Mouse (Mus musculus) heart, adult 2 months (tissue): ENCODE measurements at regions not wholly inside any gene's neighbourhood (a gene's known extent, or its start where the extent isn't known, plus 50 kb on each side); places are given as distances from the start of the nearest gene placed in this dataset.

Source experiments
- DNase-seq, 2 experiments: peaks; one replicate each; pipeline ENCODE4 v3.0.0; 2021
- H3K27ac ChIP-seq: fragments of 200-600 bp; 2 replicates; pipeline ENCODE4 v1.8.1; 2022
- H3K27me3 ChIP-seq: fragments of 200-500 bp; 2 replicates; pipeline ENCODE4 v1.6.1; 2012; ENCODE audit warnings: mild to moderate bottlenecking, low read length, inconsistent platforms, mixed read lengths; ENCODE audit not compliant: control insufficient read depth, insufficient read depth
- H3K36me3 ChIP-seq: fragments of 200-500 bp; 2 replicates; pipeline ENCODE4 v1.6.1; 2012; ENCODE audit warnings: low read length, inconsistent platforms; ENCODE audit not compliant: control insufficient read depth, insufficient read depth
- H3K4me1 ChIP-seq: fragments of 200-500 bp; 2 replicates; pipeline ENCODE4 v1.6.1; 2011; ENCODE audit warnings: low read length; ENCODE audit not compliant: control insufficient read depth, insufficient read depth
- H3K4me3 ChIP-seq: fragments of 200-600 bp; 2 replicates; pipeline ENCODE4 v1.8.1; 2022
- H3K79me2 ChIP-seq: fragments of 200-500 bp; replicated peaks from 2 replicates; pipeline ENCODE4 v1.6.1; 2012; ENCODE audit warnings: mild to moderate bottlenecking, inconsistent platforms, low read length, moderate library complexity, mixed read lengths; ENCODE audit not compliant: control insufficient read depth, insufficient read depth
- H3K9ac ChIP-seq: fragments of 200-500 bp; 2 replicates; pipeline ENCODE4 v1.6.1; 2012; ENCODE audit warnings: low read depth, mild to moderate bottlenecking, control low read depth, inconsistent platforms, low read length, mixed read lengths
- CTCF ChIP-seq: fragments of 200-600 bp; IDR thresholded peaks from 2 replicates; pipeline ENCODE4 v1.8.1; 2022; ENCODE audit warnings: antibody characterized with exemption, mild to moderate bottlenecking, moderate library complexity
- EP300 ChIP-seq: fragments of 200-500 bp; IDR thresholded peaks from 2 replicates; pipeline ENCODE4 v1.6.1; 2011; ENCODE audit warnings: low read depth, low read length, control low read depth; ENCODE audit not compliant: insufficient read depth
- POLR2A ChIP-seq: fragments of 200-500 bp; IDR thresholded peaks from 2 replicates; pipeline ENCODE4 v1.6.1; 2011; ENCODE audit warnings: mild to moderate bottlenecking, low read depth, low read length, control low read depth; ENCODE audit not compliant: insufficient read depth
- WGBS: fragments of 180-500 bp; shearing (Covaris S2); methylation state at CpG from one replicate; pipeline ENCODE4 v1.1.7; 2018; 5-methylcytosine and 5-hydroxymethylcytosine counted together
- intact Hi-C: fragments of 180-260 bp; cut with DNase I; formaldehyde crosslinking; loops from one replicate; pipeline ENCODE4 v1.15.1; 2025

DNA sequence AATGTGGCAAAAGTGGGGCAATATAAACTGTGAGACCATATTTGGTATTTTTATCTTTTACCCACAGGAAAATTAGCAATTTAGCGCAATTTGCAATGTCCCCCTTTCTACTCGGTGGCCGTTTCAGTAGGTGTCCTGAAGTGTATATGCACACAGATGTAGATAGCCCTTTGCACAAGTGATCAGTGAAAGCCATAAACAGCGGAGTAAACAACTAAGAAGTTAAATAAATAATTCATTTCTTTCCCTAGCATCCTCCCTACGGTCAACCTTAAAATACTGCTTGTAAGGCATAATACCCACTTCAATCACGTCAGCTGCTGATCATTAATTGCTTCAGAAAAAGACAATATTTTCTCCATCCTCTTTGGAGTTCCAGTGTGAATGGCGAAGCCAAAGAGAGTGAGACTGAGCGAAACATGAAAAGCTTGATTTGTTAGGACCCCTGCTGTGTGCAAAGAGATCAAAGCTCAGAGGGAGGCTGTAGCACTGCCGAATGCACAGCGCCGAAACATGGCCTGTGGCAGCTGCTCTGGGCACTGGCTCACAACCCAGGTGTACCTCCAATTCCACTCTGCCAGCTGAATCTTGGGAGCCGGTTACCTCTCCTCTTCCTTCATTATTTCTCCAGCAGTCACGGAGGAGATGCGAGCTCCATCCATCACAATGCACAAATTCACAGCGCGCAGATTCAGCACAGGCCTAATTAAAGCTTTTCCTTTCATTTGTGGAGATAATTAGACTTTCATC is 618.1 kb upstream of the Tenm3 start:
- no peaks in the 10 kb centered on the region for H3K4me1 ChIP-seq
- intact Hi-C loops, result no loop called here
- H3K36me3 ChIP-seq, result no peaks in the 10 kb centered on the region
- no peaks in the 10 kb centered on the region for H3K27me3 ChIP-seq
- TF ChIP-seq EP300 (no peak), CTCF (no peak), POLR2A (no peak)
- H3K9ac ChIP-seq, result no peak overlapping the region
- no peaks in the 10 kb centered on the region for H3K79me2 ChIP-seq
- H3K27ac ChIP-seq, result no peak overlapping the region
- no peak overlapping the region for H3K4me3 ChIP-seq
- DNase-seq, result no peak
- 68% methylated on average over 16 of the region's 16 CpGs for WGBS

DNA sequence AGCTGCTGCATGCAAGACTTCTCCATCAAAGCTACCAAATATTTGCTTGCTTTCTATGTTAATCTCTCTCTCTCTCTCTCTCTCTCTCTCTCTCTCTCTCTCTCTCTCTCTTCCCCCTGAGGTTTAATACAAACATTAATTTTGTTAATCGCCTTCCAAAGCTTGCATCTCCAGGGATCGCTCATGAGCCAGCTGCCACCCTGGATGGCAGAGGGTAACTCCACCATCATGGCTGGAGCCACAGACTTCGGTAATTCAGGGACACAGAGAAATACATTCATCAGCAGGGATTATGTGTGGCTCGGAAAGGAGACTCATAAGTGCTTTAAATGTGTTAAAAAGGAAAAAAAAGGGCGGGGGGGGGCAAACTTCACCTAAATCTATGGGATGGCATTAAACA is 601.7 kb upstream of the Tenm3 start:
- TF ChIP-seq EP300, result no peak
- no peak for TF ChIP-seq CTCF
- TF ChIP-seq POLR2A, result no peak
- Histone ChIP-seq H3K4me1 (no peaks in the 10 kb centered on the region), H3K9ac (no peak overlapping the region), H3K4me3 (no peak overlapping the region), H3K27me3 (no peaks in the 10 kb centered on the region), H3K27ac (no peak overlapping the region), H3K36me3 (no peaks in the 10 kb centered on the region), H3K79me2 (no peaks in the 10 kb centered on the region)
- WGBS, result 64% methylated on average over 5 of the region's 5 CpGs
- no peak for DNase-seq
- intact Hi-C loops, result no loop called here

DNA sequence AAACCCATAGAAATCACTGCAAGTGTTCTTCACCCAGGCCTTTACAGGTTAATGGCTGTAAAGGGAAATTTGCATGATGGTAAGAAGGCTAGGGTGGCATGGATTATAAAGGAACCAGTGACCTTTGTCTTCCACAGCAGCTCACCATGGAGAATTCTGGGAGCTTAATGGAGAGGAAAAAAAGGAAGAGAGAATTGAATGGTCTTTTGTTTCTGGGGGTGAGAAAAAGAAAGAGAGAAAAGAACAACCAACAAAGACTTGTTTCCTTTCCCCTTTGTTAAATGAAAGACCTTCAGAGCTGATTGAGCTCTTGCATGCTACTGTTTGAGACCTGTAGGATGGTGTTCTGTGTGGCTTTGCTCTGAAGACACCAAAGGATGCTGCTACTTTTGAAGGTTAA is 597.5 kb upstream of the Tenm3 start:
- Histone ChIP-seq H3K4me3 (no peak overlapping the region), H3K79me2 (no peaks in the 10 kb centered on the region), H3K9ac (no peak overlapping the region), H3K36me3 (no peaks in the 10 kb centered on the region), H3K4me1 (no peaks in the 10 kb centered on the region), H3K27ac (no peak overlapping the region), H3K27me3 (no peaks in the 10 kb centered on the region)
- no peak for DNase-seq
- TF ChIP-seq EP300, result no peak
- no peak for TF ChIP-seq CTCF
- TF ChIP-seq POLR2A, result no peak
- intact Hi-C loops, result no loop called here

DNA sequence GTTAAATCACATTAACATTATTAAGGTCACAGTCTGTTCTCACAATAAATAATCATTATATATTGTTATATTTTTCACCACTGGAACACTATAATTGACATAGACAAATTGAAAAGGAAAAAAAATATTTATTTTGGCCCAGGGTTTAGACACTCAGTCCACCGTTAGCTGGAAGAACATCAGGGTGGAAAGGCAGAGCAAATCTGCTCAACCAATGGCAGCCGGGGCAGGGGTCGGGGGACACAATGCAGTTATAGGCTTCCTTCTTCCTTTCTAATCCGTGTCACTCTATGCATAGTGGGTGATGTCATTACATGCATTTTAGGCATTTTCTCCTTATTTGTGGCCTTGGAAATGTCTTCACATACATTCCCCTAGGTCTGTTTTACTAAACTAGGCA is 552.8 kb upstream of the Tenm3 start:
- intact Hi-C loops, result no loop called here
- 53% methylated on average over 4 of the region's 4 CpGs for WGBS
- H3K4me1 ChIP-seq, result no peaks in the 10 kb centered on the region
- H3K27me3 ChIP-seq, result no peaks in the 10 kb centered on the region
- no peak overlapping the region for H3K27ac ChIP-seq
- no peaks in the 10 kb centered on the region for H3K36me3 ChIP-seq
- no peaks in the 10 kb centered on the region for H3K79me2 ChIP-seq
- TF ChIP-seq CTCF (no peak), EP300 (no peak), POLR2A (no peak)
- no peak overlapping the region for H3K9ac ChIP-seq
- no peak overlapping the region for H3K4me3 ChIP-seq
- DNase-seq, result no peak

DNA sequence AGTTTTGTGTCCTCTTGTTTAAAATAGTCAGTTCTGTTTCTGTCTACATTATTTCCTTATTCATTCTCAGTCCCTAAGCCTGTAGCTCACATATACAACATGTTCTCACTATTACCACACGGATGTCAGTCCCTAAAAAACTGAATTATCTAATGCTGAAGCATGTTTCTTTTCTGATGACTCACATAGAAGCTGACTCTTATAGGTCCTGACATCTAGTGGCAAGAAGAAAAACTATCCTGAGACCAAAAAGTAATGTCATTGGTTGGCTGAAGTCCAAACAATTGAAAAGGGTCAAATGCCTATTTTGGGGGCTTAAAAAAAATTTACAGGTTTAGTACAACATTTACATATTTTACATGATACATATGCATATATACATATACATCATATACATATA is 551.3 kb upstream of the Tenm3 start:
- no peak for DNase-seq
- H3K4me3 ChIP-seq, result no peak overlapping the region
- intact Hi-C loops, result no loop called here
- H3K79me2 ChIP-seq, result no peaks in the 10 kb centered on the region
- H3K27me3 ChIP-seq, result no peaks in the 10 kb centered on the region
- H3K4me1 ChIP-seq, result no peaks in the 10 kb centered on the region
- 10% methylated on average over 1 of the region's 1 CpGs for WGBS
- no peak overlapping the region for H3K27ac ChIP-seq
- H3K9ac ChIP-seq, result no peak overlapping the region
- H3K36me3 ChIP-seq, result no peaks in the 10 kb centered on the region
- TF ChIP-seq EP300, result no peak
- no peak for TF ChIP-seq POLR2A
- TF ChIP-seq CTCF, result peak; percentile 15; the same call in 1 of the 2 replicates

DNA sequence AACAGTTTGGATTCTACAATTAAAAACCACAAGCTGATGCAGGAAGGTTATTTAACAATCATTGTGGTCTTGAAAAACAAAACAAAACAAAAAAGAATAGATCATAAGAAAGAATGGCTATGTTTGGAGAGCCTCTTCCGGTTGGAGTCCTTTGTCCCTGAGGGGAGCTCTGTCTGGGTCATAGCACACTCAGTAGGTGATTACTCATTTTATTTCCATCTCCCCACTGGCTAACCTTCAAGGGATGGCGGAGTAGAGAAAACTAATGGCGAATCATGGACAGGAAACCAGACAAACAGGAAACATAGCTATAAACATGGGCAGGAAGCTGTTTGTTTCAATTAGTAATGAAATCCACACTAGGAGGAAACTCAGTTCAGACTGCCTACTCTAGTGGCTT is 545.8 kb upstream of the Tenm3 start:
- H3K4me3 ChIP-seq, result no peak overlapping the region
- whole genome bisulfite sequencing, result 44% methylated on average over 3 of the region's 3 CpGs
- H3K79me2 ChIP-seq, result no peaks in the 10 kb centered on the region
- no peak overlapping the region for H3K9ac ChIP-seq
- TF ChIP-seq EP300 (no peak), POLR2A (no peak), CTCF (no peak)
- intact Hi-C loops, result no loop called here
- no peak overlapping the region for H3K27ac ChIP-seq
- no peaks in the 10 kb centered on the region for H3K27me3 ChIP-seq
- no peaks in the 10 kb centered on the region for H3K36me3 ChIP-seq
- no peak for DNase-seq
- no peaks in the 10 kb centered on the region; the same call in 1 of the 2 replicates for H3K4me1 ChIP-seq
